Mouse (Mus musculus) bone marrow macrophage, adult 2 months (primary cell): ENCODE measurements at regions not wholly inside any gene's neighbourhood (a gene's known extent, or its start where the extent isn't known, plus 50 kb on each side); places are given as distances from the start of the nearest gene placed in this dataset.
"Not testable (repeated sequence)": the region's sequence is repeated elsewhere in the genome, so short reads cannot be mapped to it uniquely, and the experiment has no call there.

Source experiments
- H3K27ac ChIP-seq: 2 replicates; pipeline ENCODE4 v1.5.1; 2012; ENCODE audit warnings: low read depth, low read length; ENCODE audit not compliant: insufficient read depth
- H3K4me1 ChIP-seq: 2 replicates; pipeline ENCODE4 v1.6.1; 2012; ENCODE audit warnings: low read length; ENCODE audit not compliant: control insufficient read depth, insufficient read depth
- H3K4me3 ChIP-seq: 2 replicates; pipeline ENCODE4 v1.5.1; 2012; ENCODE audit warnings: mild to moderate bottlenecking, low read length, moderate library complexity; ENCODE audit not compliant: insufficient read depth
- CTCF ChIP-seq: IDR thresholded peaks from 2 replicates; pipeline ENCODE4 v1.5.1; 2012; ENCODE audit warnings: low read depth, mild to moderate bottlenecking, low read length, moderate library complexity
- POLR2A ChIP-seq: IDR thresholded peaks from 2 replicates; pipeline ENCODE4 v1.6.1; 2012; ENCODE audit warnings: mild to moderate bottlenecking, low read depth, low read length, borderline replicate concordance

- H3K4me3 ChIP-seq, result no peak overlapping the region
- no peak for TF ChIP-seq CTCF
- no peak overlapping the region for H3K27ac ChIP-seq
- H3K4me1 ChIP-seq, result no peaks in the 10 kb centered on the region
Measured at GRCm38 (mm10) chr3:36387431-36387830, 88.3 kb downstream of the Anxa5 start.

DNA sequence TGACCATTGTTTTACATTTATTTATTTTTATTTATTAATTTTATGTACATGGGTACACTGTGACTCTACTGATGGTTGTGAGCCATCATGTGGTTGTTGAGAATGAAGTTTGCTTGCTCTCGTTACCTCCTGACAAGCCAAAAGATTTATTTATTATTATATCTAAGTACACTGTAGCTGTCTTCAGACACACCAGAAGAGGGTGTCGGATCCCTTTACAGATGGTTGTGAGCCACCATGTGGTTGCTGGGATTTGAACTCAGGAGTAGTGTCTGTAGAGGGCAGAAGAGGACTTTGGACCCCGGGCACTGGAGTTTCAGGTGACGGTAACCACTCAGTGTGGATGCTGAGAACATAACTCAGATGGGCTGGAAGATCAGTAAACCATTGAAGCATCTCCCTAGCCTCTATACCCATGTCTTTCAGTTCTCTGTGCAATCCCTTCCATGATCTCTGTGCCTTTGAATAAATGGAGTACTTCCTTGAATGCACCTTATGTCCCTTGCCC is 92.2 kb downstream of the Anxa5 start:
- TF ChIP-seq CTCF, result no peak
- TF ChIP-seq POLR2A, result no peak
- no peak overlapping the region for H3K4me3 ChIP-seq
- peaks cover 5% of the 10 kb centered on the region for H3K4me1 ChIP-seq
- H3K27ac ChIP-seq, result no peak overlapping the region

DNA sequence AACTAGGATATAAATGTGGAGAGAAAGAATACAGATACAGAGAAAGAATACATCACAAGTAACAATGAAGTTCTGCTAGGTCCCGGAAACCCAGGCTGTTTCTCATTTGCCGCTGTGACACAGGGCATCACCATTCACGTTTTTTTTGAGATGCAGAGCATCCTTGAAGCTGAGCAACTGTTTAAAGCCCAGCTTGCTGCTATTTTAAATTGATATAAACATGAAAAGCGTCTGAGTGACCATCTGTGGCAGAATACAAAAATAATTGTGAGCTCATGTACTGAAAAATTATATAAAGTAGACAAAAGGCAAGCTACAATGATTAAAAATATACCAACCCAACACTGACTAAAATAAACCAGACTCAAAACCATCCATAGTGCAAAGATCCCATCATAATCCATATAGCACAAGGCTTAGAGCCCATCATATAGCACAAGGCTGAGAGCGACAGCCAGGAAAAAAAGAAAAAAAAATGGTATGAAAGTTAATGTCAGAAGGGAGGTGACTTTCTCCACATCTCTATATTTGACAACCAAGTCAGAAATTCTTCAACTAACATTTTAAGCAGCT is 94.0 kb downstream of the Anxa5 start:
- Histone ChIP-seq H3K4me1 (peaks cover 5% of the 10 kb centered on the region), H3K27ac (no peak overlapping the region), H3K4me3 (no peak overlapping the region)
- no peak for TF ChIP-seq CTCF
- TF ChIP-seq POLR2A, result no peak

DNA sequence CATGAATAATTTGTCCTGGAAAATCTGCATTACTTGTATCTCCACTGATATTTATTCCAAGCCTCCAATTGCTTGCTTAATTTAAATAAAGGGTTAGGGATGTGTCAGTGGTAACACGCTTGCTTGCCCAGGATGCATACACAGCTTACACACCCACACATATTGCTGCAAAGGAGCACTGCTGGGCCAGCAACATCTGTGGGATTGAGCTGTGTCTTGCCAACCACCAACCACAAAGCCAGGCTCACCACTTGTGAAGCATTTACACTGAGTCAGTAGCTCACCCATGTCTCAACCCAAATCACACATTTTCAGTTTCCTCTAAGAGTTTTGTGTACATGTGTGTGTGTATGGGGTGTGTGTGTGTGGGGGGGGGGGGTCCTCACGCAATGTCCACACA is 100.0 kb downstream of the Anxa5 start:
- Histone ChIP-seq H3K27ac (no peak overlapping the region), H3K4me1 (peaks cover 5% of the 10 kb centered on the region), H3K4me3 (no peak overlapping the region)
- no peak for TF ChIP-seq POLR2A

GRCm38 (mm10) chr3:36374939-36375338 is 100.8 kb downstream of the Anxa5 start:
- Histone ChIP-seq H3K4me3 (no peak overlapping the region), H3K4me1 (peaks cover 5% of the 10 kb centered on the region), H3K27ac (no peak overlapping the region)
- TF ChIP-seq POLR2A (no peak), CTCF (no peak)

DNA sequence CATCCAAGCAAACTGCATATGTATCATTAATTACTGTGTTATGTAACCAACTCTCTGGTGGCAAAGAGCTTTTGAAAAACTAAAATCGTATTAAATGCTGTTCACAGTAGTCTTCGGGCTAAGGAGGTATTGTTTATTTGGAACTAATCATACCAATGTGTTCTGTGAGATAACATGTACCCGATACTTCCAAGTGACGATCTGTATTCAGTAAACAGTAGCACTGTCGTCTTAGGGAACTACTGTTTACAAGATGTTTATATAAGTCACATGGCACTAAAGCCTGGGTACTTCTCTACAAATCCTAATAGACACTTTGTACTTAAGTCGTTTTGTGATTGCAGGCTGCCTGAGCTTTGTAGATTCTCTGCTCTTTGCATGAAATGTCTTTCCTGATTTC is 114.8 kb downstream of the Anxa5 start:
- Histone ChIP-seq H3K4me3 (no peak overlapping the region), H3K4me1 (no peaks in the 10 kb centered on the region)
- TF ChIP-seq POLR2A, result no peak
- no peak for TF ChIP-seq CTCF

DNA sequence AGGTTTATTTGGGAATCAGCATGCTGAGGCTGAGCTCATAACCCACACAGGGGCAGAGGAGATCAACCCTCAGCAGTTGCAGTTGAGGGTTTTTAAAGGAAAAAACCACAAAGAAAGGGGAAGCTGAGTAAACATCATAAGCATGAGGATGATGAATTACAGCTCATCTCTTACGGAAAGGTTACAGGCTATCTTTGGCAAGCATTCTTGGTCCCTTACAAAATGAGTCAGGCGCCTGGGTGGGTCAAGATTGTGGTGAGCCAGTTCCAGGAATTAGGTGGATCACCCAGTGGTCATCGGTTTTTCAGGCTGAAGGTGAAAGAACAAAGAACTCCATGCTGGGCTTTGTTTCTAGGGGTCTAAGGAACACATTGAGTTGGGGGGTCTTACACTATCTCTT is 121.5 kb downstream of the Anxa5 start:
- not testable (repeated sequence) for H3K27ac ChIP-seq, H3K4me3 ChIP-seq, H3K4me1 ChIP-seq

More for the DNA sequence above, 114.8 kb downstream of the Anxa5 start:
- H3K27ac ChIP-seq, result no peak overlapping the region

- H3K27ac ChIP-seq, result no peak overlapping the region
- H3K4me3 ChIP-seq, result no peak overlapping the region
- H3K4me1 ChIP-seq, result peaks cover 8% of the 10 kb centered on the region; the same call in 1 of the 2 replicates
- no peak for TF ChIP-seq POLR2A
- no peak for TF ChIP-seq CTCF
Measured at GRCm38 (mm10) chr3:36352032-36352742, 123.5 kb downstream of the Anxa5 start.

GRCm38 (mm10) chr3:36349073-36349472 is 126.6 kb downstream of the Anxa5 start:
- Histone ChIP-seq H3K4me3 (no peak overlapping the region), H3K4me1 (peaks cover 8% of the 10 kb centered on the region; the same call in 1 of the 2 replicates), H3K27ac (no peak overlapping the region)
- TF ChIP-seq POLR2A (no peak), CTCF (no peak)

- H3K4me1 ChIP-seq, result peaks cover 27% of the 10 kb centered on the region
- TF ChIP-seq POLR2A (no peak), CTCF (no peak)
- peak overlapping the region; percentile 54 for H3K27ac ChIP-seq
- no peak overlapping the region for H3K4me3 ChIP-seq
Measured at GRCm38 (mm10) chr3:36340889-36341533, 118.9 kb upstream of the Qrfpr start.
